Mouse (Mus musculus): ENCODE data around the gene Tbce. TPM values are rescaled to one million over a fixed set of nuclear protein-coding genes. Genes with fewer than 3 reads are reported as not detected.

Tbce gene
- 111 and 116 TPM in 2 replicates for polyA plus RNA-seq (2012; rRNA removed)
- 48.4 and 54.7 TPM in 2 replicates for polyA plus RNA-seq (2014; fragmentation: Nextera tagmentation; extraction: Ambion mirVana)

- peak within 1 kb of the TSS; percentile 65 for H3K4me3 ChIP-seq (replicated peaks; ENCODE audit: low read length)
- no peaks in the 10 kb centered on the region for H3K27me3 ChIP-seq (ENCODE audit: control insufficient read depth, insufficient read depth, low read length)
- peak within 1 kb of the TSS; percentile 97 for H3K27ac ChIP-seq (replicated peaks; ENCODE audit: low read depth, low read length)
- WGBS, result 1% methylated on average over 34 of the region's 35 CpGs
- DNase-seq (ENCODE audit: low spot score) (peak; percentile 94), ATAC-seq (ENCODE audit: low FRiP score, low read depth) (peak; percentile 95)
- no peaks in the 10 kb centered on the region for H3K9me3 ChIP-seq (ENCODE audit: control insufficient read depth, low read length)
- H3K4me1 ChIP-seq (ENCODE audit: control insufficient read depth, insufficient read depth, low read length), result peaks cover 11% of the 10 kb centered on the region
- no peaks in the 10 kb centered on the region; the same call in 1 of the 2 replicates for H3K36me3 ChIP-seq (ENCODE audit: control insufficient read depth, insufficient read depth, low read length)
- H3K4me2 ChIP-seq (replicated peaks; ENCODE audit: low read depth, low read length, severe bottlenecking), result peak within 1 kb of the TSS; percentile 92
- peak; percentile 44; the same call in 1 of the 2 replicates for TF ChIP-seq POLR2A (IDR thresholded peaks at IDR 0.05; ENCODE audit: borderline replicate concordance, extremely low read depth, insufficient read depth, insufficient read length)
- H3K9ac ChIP-seq (ENCODE audit: low read depth, low read length, severe bottlenecking), result peak within 1 kb of the TSS; percentile 81
These were observed at the start of gene Tbce for GRCm38 (mm10) chr13:14039292-14039965. Tbce (minus strand) TSS chr13:14039638.

GRCm38 (mm10) chr13:14088669-14089068 lies 49.2 kb upstream of the Tbce start:
- Histone ChIP-seq H3K27me3 (ENCODE audit: control insufficient read depth, insufficient read depth, low read length) (no peaks in the 10 kb centered on the region), H3K4me1 (ENCODE audit: control insufficient read depth, insufficient read depth, low read length) (no peaks in the 10 kb centered on the region), H3K36me3 (ENCODE audit: control insufficient read depth, insufficient read depth, low read length) (no peaks in the 10 kb centered on the region), H3K4me3 (replicated peaks; ENCODE audit: low read length) (no peak overlapping the region), H3K27ac (replicated peaks; ENCODE audit: low read depth, low read length) (no peak overlapping the region), H3K9ac (ENCODE audit: low read depth, low read length, severe bottlenecking) (no peak overlapping the region), H3K4me2 (replicated peaks; ENCODE audit: low read depth, low read length, severe bottlenecking) (no peak overlapping the region), H3K9me3 (ENCODE audit: control insufficient read depth, low read length) (no peaks in the 10 kb centered on the region)
- 66% methylated on average over 1 of the region's 1 CpGs for WGBS
- no peak for TF ChIP-seq POLR2A (IDR thresholded peaks at IDR 0.05; ENCODE audit: borderline replicate concordance, extremely low read depth, insufficient read depth, insufficient read length)
- ATAC-seq (ENCODE audit: low FRiP score, low read depth), result no peak
- DNase-seq (ENCODE audit: low spot score), result no peak

GRCm38 (mm10) chr13:14075326-14075725 lies 35.9 kb upstream of the Tbce start:
- Histone ChIP-seq H3K9me3 (ENCODE audit: control insufficient read depth, low read length) (no peaks in the 10 kb centered on the region), H3K36me3 (ENCODE audit: control insufficient read depth, insufficient read depth, low read length) (no peaks in the 10 kb centered on the region), H3K27me3 (ENCODE audit: control insufficient read depth, insufficient read depth, low read length) (no peaks in the 10 kb centered on the region), H3K4me1 (ENCODE audit: control insufficient read depth, insufficient read depth, low read length) (no peaks in the 10 kb centered on the region), H3K4me2 (replicated peaks; ENCODE audit: low read depth, low read length, severe bottlenecking) (no peak overlapping the region), H3K9ac (ENCODE audit: low read depth, low read length, severe bottlenecking) (no peak overlapping the region), H3K4me3 (replicated peaks; ENCODE audit: low read length) (no peak overlapping the region), H3K27ac (replicated peaks; ENCODE audit: low read depth, low read length) (no peak overlapping the region)
- no peak for TF ChIP-seq POLR2A (IDR thresholded peaks at IDR 0.05; ENCODE audit: borderline replicate concordance, extremely low read depth, insufficient read depth, insufficient read length)
- 76% methylated on average over 1 of the region's 1 CpGs for WGBS
- ATAC-seq (ENCODE audit: low FRiP score, low read depth) (no peak), DNase-seq (ENCODE audit: low spot score) (no peak)

- Histone ChIP-seq H3K4me3 (replicated peaks; ENCODE audit: low read length) (no peak overlapping the region), H3K27me3 (ENCODE audit: control insufficient read depth, insufficient read depth, low read length) (no peaks in the 10 kb centered on the region), H3K9me3 (ENCODE audit: control insufficient read depth, low read length) (no peaks in the 10 kb centered on the region), H3K9ac (ENCODE audit: low read depth, low read length, severe bottlenecking) (no peak overlapping the region), H3K36me3 (ENCODE audit: control insufficient read depth, insufficient read depth, low read length) (no peaks in the 10 kb centered on the region), H3K27ac (replicated peaks; ENCODE audit: low read depth, low read length) (no peak overlapping the region), H3K4me2 (replicated peaks; ENCODE audit: low read depth, low read length, severe bottlenecking) (no peak overlapping the region), H3K4me1 (ENCODE audit: control insufficient read depth, insufficient read depth, low read length) (no peaks in the 10 kb centered on the region)
- no peak for TF ChIP-seq POLR2A (IDR thresholded peaks at IDR 0.05; ENCODE audit: borderline replicate concordance, extremely low read depth, insufficient read depth, insufficient read length)
- WGBS, result 78% methylated on average over 1 of the region's 1 CpGs
- no peak for ATAC-seq (ENCODE audit: low FRiP score, low read depth)
- no peak for DNase-seq (ENCODE audit: low spot score)
These were observed 34.9 kb upstream of the Tbce start for GRCm38 (mm10) chr13:14074371-14074770.

- Histone ChIP-seq H3K9ac (ENCODE audit: low read depth, low read length, severe bottlenecking) (no peak overlapping the region), H3K9me3 (ENCODE audit: control insufficient read depth, low read length) (no peaks in the 10 kb centered on the region), H3K36me3 (ENCODE audit: control insufficient read depth, insufficient read depth, low read length) (peaks cover 7% of the 10 kb centered on the region; the same call in 1 of the 2 replicates), H3K27ac (replicated peaks; ENCODE audit: low read depth, low read length) (no peak overlapping the region), H3K4me2 (replicated peaks; ENCODE audit: low read depth, low read length, severe bottlenecking) (no peak overlapping the region), H3K27me3 (ENCODE audit: control insufficient read depth, insufficient read depth, low read length) (no peaks in the 10 kb centered on the region), H3K4me1 (ENCODE audit: control insufficient read depth, insufficient read depth, low read length) (peaks cover 10% of the 10 kb centered on the region), H3K4me3 (replicated peaks; ENCODE audit: low read length) (no peak overlapping the region)
- TF ChIP-seq POLR2A (IDR thresholded peaks at IDR 0.05; ENCODE audit: borderline replicate concordance, extremely low read depth, insufficient read depth, insufficient read length), result no peak
- whole genome bisulfite sequencing, result 92% methylated on average over 1 of the region's 1 CpGs
- DNase-seq (ENCODE audit: low spot score), result no peak
- ATAC-seq (ENCODE audit: low FRiP score, low read depth), result no peak
These were observed 29.9 kb upstream of the Tbce start for GRCm38 (mm10) chr13:14069291-14069690.
